Mouse (Mus musculus) kidney, adult 2 months (tissue): Measurements from ENCODE around the gene Top2a. TPM values are rescaled to one million over a fixed set of nuclear protein-coding genes. Genes with fewer than 3 reads are reported as not detected.
"Not testable (repeated sequence)": the region's sequence is repeated elsewhere in the genome, so short reads cannot be mapped to it uniquely, and the experiment has no call there.

ENCODE experiments used
- DNase-seq: peaks from one replicate; pipeline ENCODE4 v3.0.0; 2021
- H3K27ac ChIP-seq: fragments of 200-500 bp; 2 replicates; pipeline ENCODE4 v1.5.1; 2012; ENCODE audit warnings: low read depth, low read length, control low read depth, inconsistent platforms; ENCODE audit not compliant: insufficient read depth
- H3K27me3 ChIP-seq: fragments of 200-500 bp; replicated peaks from 2 replicates; pipeline ENCODE4 v1.6.1; 2012; ENCODE audit warnings: mild to moderate bottlenecking, moderate library complexity, low read length, inconsistent platforms; ENCODE audit not compliant: control insufficient read depth, insufficient read depth
- H3K36me3 ChIP-seq: fragments of 200-500 bp; 2 replicates; pipeline ENCODE4 v1.6.1; 2012; ENCODE audit warnings: mild to moderate bottlenecking, moderate library complexity, low read length, inconsistent platforms; ENCODE audit not compliant: control insufficient read depth, insufficient read depth
- H3K4me1 ChIP-seq: fragments of 200-500 bp; 2 replicates; pipeline ENCODE4 v1.6.1; 2011; ENCODE audit warnings: low read length; ENCODE audit not compliant: control insufficient read depth, insufficient read depth
- H3K4me3 ChIP-seq: fragments of 200-500 bp; 2 replicates; pipeline ENCODE4 v1.5.1; 2011; ENCODE audit warnings: mild to moderate bottlenecking, low read depth, low read length, control low read depth; ENCODE audit not compliant: insufficient read depth
- CTCF ChIP-seq: fragments of 200-500 bp; conservative IDR thresholded peaks from 2 replicates; pipeline ENCODE4 v1.5.1; 2011; ENCODE audit warnings: low read depth, mild to moderate bottlenecking, control low read depth, low read length, moderate library complexity, mixed read lengths; ENCODE audit not compliant: insufficient read depth, insufficient read length
- POLR2A ChIP-seq: fragments of 200-500 bp; IDR thresholded peaks from one replicate; pipeline ENCODE4 v1.6.1; 2011; ENCODE audit warnings: low read depth, low read length, control low read depth
- WGBS: fragments of 180-500 bp; shearing (Covaris S2); methylation state at CpG from one replicate; pipeline ENCODE4 v1.1.7; 2018; 5-methylcytosine and 5-hydroxymethylcytosine counted together
- polyA plus RNA-seq: library from polyadenylated mRNA; depleted of rRNA; stranded (reverse); fragments of >200 nt; gene quantifications from 2 replicates; pipeline ENCODE4 v1.2.3, GENCODE M21; 2012

Top2a gene
- polyA plus RNA-seq, 1 experiment, result 0.72 TPM

- H3K36me3 ChIP-seq, result no peaks in the 10 kb centered on the region
- no peak for DNase-seq
- H3K27me3 ChIP-seq, result no peaks in the 10 kb centered on the region
- H3K27ac ChIP-seq, result no peak overlapping the region
- TF ChIP-seq CTCF, result no peak
- TF ChIP-seq POLR2A, result no peak
- no peak overlapping the region for H3K4me3 ChIP-seq
- H3K4me1 ChIP-seq, result no peaks in the 10 kb centered on the region
Measured at GRCm38 (mm10) chr11:98998776-98999175, 25.2 kb downstream of the Top2a start.

GRCm38 (mm10) chr11:98997659-98998058, 26.3 kb downstream of the Top2a start:
- DNase-seq, result no peak
- 88% methylated on average over 4 of the region's 4 CpGs for WGBS

GRCm38 (mm10) chr11:98995987-98996386, 28.0 kb downstream of the Top2a start:
- no peaks in the 10 kb centered on the region for H3K27me3 ChIP-seq
- TF ChIP-seq CTCF (no peak), POLR2A (no peak)
- no peaks in the 10 kb centered on the region for H3K4me1 ChIP-seq
- H3K27ac ChIP-seq, result no peak overlapping the region
- no peaks in the 10 kb centered on the region for H3K36me3 ChIP-seq
- 94% methylated on average over 7 of the region's 7 CpGs for WGBS
- H3K4me3 ChIP-seq, result no peak overlapping the region
- no peak for DNase-seq

More at GRCm38 (mm10) chr11:98997659-98998058, 26.3 kb downstream of the Top2a start:
- TF ChIP-seq CTCF, result no peak
- Histone ChIP-seq H3K36me3 (no peaks in the 10 kb centered on the region), H3K4me3 (no peak overlapping the region), H3K4me1 (no peaks in the 10 kb centered on the region), H3K27me3 (no peaks in the 10 kb centered on the region), H3K27ac (no peak overlapping the region)

GRCm38 (mm10) chr11:98990866-98991265, 33.1 kb downstream of the Top2a start:
- no peaks in the 10 kb centered on the region for H3K36me3 ChIP-seq
- TF ChIP-seq CTCF (no peak), POLR2A (no peak)
- 87% methylated on average over 6 of the region's 6 CpGs for WGBS
- H3K4me3 ChIP-seq, result no peak overlapping the region
- no peaks in the 10 kb centered on the region for H3K27me3 ChIP-seq
- no peak for DNase-seq
- H3K4me1 ChIP-seq, result no peaks in the 10 kb centered on the region
- no peak overlapping the region for H3K27ac ChIP-seq

GRCm38 (mm10) chr11:98988260-98988659, 35.7 kb downstream of the Top2a start:
- not testable (repeated sequence) for DNase-seq, H3K27me3 ChIP-seq, H3K36me3 ChIP-seq, H3K4me1 ChIP-seq, H3K4me3 ChIP-seq, H3K27ac ChIP-seq
- WGBS, result 96% methylated on average over 6 of the region's 6 CpGs

- Histone ChIP-seq H3K27me3 (no peaks in the 10 kb centered on the region), H3K4me3 (no peak overlapping the region), H3K27ac (no peak overlapping the region), H3K36me3 (no peaks in the 10 kb centered on the region), H3K4me1 (no peaks in the 10 kb centered on the region)
- 91% methylated on average over 7 of the region's 7 CpGs for WGBS
- TF ChIP-seq POLR2A (no peak), CTCF (no peak)
- no peak for DNase-seq
Measured at GRCm38 (mm10) chr11:98985542-98985941, 38.4 kb downstream of the Top2a start.

- DNase-seq, result no peak
- TF ChIP-seq POLR2A, result no peak
- no peak for TF ChIP-seq CTCF
- Histone ChIP-seq H3K27ac (no peak overlapping the region), H3K4me3 (no peak overlapping the region), H3K4me1 (no peaks in the 10 kb centered on the region), H3K27me3 (no peaks in the 10 kb centered on the region), H3K36me3 (no peaks in the 10 kb centered on the region)
- WGBS, result 59% methylated on average over 8 of the region's 8 CpGs
Measured at GRCm38 (mm10) chr11:98983551-98983950, 40.4 kb downstream of the Top2a start.

- H3K27me3 ChIP-seq, result no peaks in the 10 kb centered on the region
- H3K36me3 ChIP-seq, result no peaks in the 10 kb centered on the region
- H3K4me3 ChIP-seq, result peak within 1 kb of the TSS; percentile 55
- H3K4me1 ChIP-seq, result no peaks in the 10 kb centered on the region
- H3K27ac ChIP-seq, result no peak within 1 kb of the TSS
- no peak for DNase-seq
- TF ChIP-seq POLR2A, result no peak
- no peak for TF ChIP-seq CTCF
- 4% methylated on average over 28 of the region's 28 CpGs for WGBS
Measured at GRCm38 (mm10) chr11:98982773-98983133, 41.2 kb downstream of the Top2a start, which contains the start of gene Gjd3. TSS of gene Gjd3 (minus strand) at chr11:98983016.
